Mouse (Mus musculus) gastrocnemius, postnatal 14 days (tissue): ENCODE data around the gene Gli1. TPM values are rescaled to one million over a fixed set of nuclear protein-coding genes. Genes with fewer than 3 reads are reported as not detected.

ENCODE experiments used
- DNase-seq: peaks from one replicate; pipeline ENCODE4 v3.0.0; 2021; ENCODE audit warnings: mixed read lengths
- intact Hi-C: fragments of 180-260 bp; cut with DNase I; formaldehyde crosslinking; loops from one replicate; pipeline ENCODE4 v1.15.1; 2025; ENCODE audit warnings: low total_unique reads
- total RNA-seq, 2 experiments: library from RNA; stranded (reverse); gene quantifications; 2 replicates each; pipeline ENCODE4 v1.2.3; 2021

Gli1 gene
- total RNA-seq, 2 experiments from 2014 or later, result 2.3 to 2.7 TPM

DNA sequence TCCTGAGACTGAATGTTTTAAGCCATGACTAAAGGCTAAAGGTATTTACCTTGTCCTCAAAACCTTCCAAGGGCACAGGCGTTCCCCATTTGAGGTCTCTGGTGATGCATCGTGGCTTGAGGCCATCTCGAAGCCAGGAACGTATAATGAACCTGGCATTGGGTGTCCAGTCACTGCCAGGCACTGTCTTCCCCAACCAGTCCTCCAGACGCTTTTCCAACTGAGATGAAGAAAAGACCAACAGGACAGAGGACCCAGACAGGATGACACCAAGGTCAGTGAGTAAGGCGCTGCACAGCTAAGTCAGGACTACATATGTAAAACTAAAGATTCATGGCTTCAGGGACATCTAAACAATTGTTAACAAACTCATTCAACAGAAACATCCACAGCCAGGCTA lies 41.4 kb downstream of the Gli1 start:
- intact Hi-C loops, result no loop called here
- no peak for DNase-seq

DNA sequence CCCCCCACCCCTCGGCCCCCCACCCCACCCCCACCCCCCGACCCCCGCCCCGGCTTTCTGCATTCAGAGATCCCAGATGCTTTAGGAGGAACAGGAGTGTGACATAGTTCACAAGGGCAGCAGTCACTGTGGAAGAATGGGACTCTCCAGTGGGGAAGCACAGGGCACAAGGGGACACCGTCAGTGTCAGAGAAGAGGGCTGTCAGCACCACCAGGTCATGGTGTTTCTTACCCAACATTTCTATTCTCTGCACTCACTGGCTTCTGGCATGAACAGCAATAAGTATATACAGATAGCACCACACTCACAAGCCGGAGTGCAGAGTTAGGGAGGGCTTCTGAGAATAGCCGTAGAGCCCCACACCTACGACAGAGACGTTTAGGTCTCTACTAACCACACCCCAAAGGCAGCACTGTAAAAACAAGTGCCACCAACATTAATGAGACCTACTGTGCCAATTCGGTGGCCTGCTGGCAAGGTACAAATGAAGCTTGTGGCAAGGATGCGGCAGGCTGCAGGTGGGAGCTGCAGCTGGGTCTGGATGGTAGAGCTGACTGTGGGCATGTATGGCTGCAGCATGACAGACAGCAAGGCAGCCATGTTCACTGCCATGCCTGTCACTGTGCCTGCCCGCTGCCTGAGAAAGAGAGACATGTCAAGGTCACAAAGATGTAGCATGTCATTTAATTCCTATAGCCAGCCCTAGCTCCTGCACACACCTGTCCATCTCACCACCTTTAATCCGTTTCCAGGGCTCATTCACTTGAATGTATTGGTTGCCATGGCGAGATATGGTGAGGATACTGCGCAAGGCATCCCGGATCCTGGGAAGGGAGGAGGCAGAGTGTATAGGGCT lies 44.5 kb downstream of the Gli1 start:
- DNase-seq, result no peak
- intact Hi-C loops, result no loop called here

DNA sequence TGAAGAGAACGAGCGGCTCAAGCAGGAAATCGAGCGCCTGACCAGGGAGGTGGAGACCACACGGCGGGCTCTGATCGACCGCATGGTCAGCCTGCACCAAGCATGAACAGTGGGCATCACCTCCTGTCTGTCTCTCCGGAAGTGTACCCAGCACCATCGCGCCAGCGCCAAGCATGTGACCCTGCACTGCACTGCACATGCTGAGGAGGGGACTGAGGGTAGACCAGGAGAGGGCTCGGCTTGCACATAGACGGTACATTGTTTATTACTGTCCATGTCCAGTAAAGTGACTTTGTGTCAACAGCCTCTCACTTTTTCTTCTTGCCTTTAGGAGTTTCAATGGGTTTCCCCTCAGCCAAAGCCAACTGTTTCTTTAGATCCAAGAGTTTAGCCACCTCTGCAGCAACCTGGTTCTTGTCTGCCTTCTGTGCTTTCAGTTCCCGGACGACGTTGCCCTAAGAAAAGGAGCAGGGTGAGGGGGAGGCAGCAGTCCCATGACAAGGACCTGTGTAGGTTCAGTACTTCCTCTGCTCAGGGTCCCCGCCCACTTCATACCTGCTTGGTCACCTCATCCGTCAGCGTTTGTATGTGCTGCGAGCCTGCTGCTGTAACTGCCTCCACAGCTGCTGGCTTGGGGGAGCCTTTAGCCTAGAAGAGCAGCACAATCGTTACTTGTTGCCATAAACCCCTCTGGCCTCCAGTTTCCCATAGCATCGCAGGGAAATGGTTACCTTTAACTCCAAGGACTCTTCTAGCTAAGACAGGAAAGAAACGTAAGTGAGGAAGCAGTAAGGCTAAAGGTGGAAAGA lies 45.6 kb downstream of the Gli1 start:
- intact Hi-C loops, result no loop called here
- DNase-seq, result no peak

DNA sequence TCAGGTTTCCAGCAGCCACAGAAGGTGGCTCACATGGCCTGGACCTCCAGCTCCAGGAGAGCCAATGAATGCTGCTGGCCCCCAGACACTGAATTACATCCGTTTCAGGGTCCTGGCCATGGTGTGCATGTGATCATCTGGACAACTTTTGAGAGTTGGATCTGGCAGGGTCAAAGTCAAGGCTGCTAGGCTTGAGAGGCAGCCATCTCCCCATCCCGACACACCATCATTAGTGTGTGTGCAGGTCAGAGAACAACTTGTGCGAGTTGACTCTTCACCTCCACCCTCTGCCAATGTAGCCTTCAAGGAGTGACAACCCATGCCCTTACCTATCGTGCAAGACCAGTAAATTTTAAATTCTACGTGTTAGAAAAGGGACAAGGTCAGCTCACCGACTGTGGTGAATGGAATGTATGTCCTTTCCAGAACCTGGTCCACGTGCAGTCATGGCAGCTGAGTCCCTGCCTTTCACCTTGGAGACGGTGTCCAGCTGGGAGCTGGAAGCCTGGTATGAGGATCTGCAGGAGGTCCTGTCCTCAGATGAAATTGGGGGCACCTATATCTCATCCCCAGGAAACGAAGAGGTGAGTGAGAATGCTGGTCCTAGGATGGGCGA lies 46.8 kb downstream of the Gli1 start:
- intact Hi-C loops, result no loop called here
- no peak for DNase-seq

DNA sequence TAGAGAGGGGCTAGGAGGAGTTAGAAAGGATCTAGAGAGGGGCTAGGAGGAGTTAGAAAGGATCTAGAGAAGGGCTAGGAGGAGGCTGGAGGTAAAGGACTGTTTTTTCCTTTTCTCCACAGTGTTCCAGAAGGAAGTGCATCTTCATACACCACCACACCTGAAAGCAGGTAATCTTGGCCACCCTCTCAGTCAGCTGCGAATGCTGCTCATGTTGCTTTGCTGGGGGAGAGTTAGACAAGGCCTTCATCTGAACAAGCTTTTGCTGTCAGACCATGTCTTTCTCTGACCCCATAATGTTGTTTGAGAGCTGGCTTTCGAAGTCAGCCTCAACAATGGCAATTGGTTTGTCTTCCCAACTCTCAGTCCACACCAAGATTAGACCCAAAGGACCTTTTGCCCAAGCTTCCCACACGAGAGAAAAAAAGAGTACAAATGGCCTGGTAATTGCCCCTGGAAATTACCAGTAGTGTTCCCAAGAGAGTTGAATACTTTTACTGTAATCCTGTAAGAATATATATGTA lies 48.1 kb downstream of the Gli1 start:
- intact Hi-C loops, result no loop called here

DNA sequence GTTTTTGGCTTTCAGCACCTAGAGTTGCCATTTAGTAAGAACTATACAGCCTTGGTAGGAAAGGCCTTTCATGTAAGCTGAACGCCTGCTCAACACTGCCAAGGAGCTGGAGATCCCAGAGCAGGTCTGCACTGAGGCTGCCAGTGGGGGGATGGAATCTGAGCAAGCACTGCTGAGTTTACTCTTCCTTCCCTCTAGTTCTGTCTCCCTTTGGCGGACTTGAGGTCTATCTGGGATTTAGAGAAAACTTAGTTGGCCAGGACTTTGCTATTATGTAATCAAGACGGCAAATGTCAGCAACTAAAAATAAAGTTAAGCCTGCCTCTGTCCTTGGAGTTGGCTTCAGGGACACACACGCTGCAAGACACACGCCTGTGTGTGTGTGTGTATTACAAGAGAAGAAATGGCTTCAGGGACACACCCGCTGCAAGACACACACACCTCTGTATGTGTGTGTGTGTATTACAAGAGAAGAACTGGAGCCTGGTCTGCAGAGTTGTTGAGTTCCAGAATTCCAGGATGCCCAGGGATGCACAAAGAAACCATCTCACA lies 48.7 kb downstream of the Gli1 start:
- intact Hi-C loops, result no loop called here
- DNase-seq, result peak; percentile 59

More for the DNA sequence above, 48.1 kb downstream of the Gli1 start:
- no peak for DNase-seq

DNA sequence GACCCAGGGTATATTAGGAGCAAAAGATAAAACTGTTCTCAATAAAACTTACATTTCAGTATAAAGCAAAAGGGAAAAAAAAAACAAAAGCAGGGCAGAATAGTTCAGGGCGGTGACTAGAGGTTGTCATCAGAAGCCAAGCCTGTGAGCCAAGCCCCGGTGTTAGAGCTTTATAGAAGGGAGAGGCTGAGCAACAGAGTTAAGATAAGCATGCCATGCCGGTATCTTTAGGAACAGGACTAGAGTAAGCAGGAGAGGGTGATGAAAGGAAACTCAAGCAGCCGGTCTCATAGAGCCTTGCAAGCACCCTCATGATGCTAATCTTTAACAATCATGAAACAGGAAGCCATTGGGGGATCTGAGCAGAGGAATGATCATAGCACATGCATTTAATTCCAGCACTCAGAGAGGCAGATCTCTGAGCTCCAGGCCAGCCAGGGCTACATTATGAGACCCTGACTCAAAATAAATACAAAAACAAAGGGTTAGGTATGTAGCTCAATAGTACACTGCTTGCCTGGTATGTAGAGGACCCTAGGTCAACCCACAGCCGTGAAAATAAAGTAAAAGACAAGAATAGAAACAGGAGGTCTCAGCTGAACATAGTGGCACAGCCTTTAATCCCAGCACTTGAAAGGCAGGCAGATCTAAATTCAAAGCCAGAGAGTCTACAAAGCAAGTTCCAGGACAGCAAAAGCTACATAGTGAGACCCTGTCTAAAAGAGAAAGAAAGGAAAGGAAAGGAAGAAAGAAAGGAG lies 49.7 kb downstream of the Gli1 start:
- intact Hi-C loops, result no loop called here
- no peak for DNase-seq

DNA sequence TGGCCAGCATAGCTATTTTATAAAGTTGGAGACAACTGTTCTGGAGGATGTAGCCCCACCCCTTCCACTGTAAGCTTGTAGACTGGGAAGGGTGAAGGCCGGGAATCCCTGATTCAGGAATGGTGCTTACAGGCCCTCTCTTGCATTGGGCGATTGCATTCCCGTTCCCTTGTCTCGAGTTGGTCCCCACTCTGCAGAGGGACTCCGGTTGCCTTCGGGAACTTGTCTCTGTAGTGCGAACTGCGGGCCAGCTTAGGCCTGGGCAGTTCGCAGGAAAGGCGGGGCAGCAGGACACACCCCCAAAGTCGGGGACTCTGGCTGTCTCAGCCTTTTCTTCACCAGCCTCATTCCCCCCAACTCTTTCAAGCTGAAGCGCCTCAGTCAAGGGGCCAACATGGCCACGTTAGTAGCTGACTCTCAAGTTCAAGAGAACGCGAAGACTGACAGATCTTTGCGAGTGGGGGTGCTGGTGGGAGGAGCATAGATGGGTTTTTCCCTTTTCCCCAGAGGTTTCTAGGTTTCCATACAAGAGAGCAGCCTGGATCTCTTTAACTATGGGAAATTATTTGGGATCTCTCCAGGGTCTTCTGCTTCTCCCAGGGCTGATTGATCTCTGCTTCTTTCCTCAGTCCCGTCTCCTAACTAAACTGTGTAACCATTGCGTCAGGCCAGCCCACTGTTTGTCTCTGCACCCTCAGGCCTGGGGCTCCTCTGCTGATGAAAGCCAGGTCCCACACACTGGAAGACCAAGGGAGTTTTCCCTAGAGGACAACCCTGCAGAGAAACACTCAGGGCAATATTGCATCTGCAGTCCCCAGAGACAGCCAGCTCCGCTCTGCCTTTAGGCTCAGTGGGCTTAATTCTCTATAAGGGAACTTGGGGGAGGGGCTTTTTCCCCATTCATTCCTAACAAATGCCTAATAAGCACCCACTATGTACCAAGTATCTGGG lies 50.6 kb downstream of the Gli1 start:
- DNase-seq, result peak; percentile 53
- intact Hi-C loops, result no loop called here

DNA sequence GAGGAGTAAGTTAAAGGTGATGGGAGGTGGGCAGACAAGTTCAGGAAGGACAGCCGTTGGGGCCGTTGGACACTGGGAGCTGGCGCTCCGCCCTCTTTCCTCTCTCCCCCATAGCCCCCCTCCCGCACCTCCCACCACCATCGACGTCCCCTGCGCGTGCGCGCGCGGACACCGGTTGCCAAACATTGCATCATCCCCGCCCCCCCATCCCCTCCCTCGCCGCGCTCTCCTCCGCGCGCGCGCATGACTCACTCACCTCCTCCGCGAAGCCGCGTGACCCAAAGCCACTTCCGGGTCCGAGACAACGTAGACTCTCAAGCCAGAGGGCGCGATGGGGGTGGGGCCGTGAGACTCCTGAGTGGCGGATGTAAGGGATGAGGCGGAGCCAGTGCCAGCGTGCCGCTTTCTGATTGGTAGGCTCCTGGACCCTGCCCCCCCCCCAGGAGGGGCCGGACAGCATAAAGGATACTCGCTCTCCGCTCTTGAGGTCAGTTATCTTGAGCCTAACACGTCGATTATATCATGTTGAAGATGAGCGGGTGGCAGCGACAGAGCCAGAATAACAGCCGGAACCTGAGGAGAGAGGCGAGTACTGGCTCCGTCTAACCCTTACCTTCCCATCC lies 51.4 kb downstream of the Gli1 start:
- intact Hi-C loops, result no loop called here

DNA sequence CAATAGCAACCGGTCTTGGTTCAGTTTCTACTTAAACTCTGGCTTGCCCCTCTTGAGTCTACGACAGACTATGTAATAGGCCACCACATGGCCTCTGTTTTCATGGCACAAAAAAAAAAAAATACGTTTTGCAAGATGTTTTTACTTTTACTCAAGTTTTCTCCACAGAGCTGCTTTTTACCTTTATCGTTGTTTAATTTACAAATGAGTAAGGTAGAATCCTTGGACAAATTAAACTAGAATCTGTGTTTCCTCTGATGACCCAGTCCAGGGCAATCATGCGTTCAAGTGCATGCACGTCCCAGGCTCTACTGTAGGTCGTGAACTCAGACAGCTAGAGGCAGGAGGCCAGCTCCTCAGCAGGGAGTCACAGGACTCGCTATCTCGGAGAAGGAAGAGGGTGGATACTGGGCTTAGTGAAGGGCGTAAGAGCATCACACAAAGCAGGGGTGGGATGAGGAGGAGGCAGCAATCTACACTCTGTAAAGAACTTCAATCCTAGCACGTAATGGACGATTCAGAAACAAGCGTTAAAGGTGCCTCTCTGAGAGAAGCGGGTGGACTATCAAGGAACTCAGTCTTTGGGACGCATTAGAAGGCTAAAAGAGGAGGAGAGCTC lies 52.1 kb downstream of the Gli1 start:
- intact Hi-C loops, result no loop called here
- peak; percentile 65 for DNase-seq

More for the DNA sequence above, 51.4 kb downstream of the Gli1 start:
- peak; percentile 100 for DNase-seq

DNA sequence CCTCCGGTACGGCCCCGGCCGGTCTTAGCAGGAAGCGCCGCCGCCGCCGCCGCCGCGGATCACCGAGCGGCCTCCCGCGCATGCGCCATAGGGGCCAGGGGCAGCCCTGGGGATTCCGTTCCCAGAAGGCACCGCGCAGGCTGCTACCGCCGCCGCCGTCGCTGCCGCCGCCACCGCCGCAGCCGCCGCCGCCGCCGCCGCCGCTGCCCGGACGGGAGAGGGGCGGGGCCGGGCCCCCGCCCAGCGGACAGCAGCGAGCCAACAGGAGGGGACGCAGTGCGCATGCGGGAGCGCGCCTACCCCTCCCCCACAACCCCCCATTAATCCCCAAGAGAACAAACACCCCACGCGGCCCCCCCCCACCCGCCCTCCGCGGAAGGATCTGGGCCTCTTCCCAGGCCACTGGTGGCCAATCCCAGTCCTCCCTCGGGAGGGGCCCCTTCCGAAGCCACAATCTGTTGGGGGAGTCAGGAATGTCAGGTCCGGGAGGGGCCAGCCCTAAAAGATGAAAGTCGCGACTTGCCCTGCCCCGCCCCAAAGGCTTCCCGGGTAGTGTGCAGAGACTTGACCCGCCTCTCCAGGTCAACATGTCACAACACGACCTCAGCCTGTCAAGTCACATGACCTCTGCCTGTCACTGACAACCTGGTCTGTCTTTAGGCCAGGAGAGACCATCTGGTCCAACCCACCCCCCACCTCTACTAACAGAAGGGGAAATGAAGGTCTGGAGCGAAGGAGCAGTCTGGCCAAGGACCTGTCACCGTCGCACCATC lies 52.8 kb downstream of the Gli1 start, which contains the start of gene Mbd6:
TSS of gene Mbd6 (minus strand) at position 219 of the 773 bp plus-strand sequence.
- intact Hi-C loops, result no loop called here
- DNase-seq, result peak; percentile 90

DNA sequence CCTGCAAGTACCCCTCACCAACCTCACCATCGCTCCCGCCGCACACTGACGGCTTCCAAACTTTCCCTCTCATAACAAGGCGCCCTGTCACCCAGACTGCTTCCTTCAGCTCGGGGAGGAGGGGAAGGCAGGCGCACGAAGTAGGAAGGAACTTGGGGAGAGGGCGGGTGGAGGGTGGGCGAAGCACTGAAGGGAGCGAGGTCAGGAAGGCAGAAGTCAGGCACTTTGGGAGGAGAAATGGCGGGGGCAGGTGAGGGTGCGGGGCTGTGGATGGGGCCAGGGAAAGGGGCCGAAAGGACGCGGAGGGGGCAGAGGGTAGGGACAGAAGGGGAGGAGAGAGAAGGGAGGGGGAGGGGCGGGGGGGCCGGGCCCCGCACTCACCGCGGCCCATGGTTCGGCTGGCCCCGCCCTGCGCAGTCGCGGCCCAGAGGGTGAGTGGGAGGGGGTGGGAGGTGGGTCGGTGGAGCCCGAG lies 53.4 kb downstream of the Gli1 start:
- DNase-seq, result peak; percentile 53
- intact Hi-C loops, result no loop called here

DNA sequence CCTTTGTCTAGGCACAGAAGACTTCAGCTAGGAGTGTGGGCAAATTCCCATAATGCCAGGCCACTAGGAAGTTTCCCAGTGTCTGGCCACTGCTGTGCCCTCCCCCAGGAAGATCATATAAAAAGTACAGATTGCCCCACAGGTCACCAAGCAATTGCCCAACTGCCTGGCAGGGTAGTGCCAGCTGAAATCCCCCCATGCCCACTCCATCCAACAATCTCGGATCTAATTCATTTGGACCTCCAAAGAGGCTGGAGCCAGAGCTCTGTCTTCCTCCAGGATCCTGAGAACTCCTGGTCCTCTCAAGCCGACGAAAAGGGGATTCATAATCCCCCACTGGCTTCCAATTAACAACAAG lies 53.9 kb downstream of the Gli1 start:
- DNase-seq, result no peak
- intact Hi-C loops, result no loop called here

DNA sequence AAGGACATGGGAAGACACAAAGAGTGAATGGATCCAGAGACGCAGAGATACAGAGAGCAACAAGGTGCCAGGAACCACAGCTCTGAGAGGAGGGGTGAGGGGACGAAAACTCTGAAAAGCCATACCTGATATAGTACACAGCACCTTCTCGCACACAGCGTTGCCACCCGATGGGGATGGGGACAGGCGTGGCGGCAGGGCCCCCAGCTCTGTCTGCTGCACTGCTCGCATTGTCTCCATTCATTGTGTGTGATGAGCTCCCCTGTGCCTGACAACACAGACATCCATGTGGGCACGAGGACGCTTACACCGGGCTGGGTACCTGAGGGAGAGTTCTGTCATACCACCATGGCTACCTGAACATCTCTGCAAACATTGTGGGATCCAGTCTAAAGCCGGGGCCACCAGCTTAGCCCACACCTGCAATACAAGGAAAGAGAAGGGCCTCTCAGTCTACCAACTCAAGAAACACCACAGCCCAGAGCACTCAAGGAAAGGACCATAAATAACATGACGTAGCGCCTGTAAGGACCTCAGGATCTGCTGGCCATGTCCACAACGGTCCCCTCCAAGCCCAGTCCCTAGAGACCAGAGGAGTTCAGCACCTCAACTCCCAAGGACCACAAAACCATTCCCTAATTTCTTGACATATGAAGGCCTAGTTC lies 54.4 kb downstream of the Gli1 start:
- intact Hi-C loops, result no loop called here
- no peak for DNase-seq

DNA sequence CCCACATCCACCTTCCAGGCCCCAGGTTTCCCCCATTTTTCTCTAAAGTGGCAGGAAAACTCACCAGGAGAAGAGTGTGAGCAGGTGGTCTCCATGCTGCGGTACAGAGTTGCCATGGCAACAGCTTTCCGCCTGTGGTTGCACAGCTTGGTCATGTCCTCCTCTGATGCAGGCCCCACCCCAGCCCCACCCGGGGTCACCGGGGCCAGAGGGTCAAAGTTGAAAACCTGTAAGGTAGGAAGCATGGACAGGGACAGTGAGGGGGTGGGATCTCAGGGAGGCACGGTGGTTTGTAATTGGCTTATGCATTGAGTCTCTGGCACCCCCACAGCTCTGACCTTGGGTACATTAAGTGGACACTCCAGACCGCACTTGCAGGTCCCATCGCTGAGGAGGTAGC lies 55.0 kb downstream of the Gli1 start:
- intact Hi-C loops, result no loop called here

DNA sequence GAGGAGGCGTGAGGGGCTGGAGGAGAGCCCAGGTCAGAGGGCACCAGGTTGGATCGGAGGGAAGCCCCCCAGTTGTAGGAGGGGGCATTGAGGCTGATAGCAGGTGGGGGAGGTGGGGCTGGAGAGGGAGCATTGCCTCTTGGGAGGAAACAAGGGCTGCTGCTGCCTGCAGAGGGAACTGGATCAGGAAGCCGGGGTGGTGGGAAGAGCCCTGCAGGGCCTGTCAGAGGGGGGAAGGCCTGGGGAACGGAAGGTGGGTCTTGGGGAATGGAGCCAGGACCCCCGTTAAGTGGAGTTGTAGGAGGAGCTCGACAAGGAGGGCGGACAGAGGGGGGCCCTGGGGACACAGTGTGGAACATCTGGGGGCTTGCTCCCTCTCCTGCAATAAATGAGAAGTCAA lies 55.6 kb downstream of the Gli1 start:
- no peak for DNase-seq
- intact Hi-C loops, result no loop called here

More for the DNA sequence above, 55.0 kb downstream of the Gli1 start:
- no peak for DNase-seq
